Mouse (Mus musculus) forebrain, embryonic 10.5 days (tissue): ENCODE data around the gene Amer3. TPM values are rescaled to one million over a fixed set of nuclear protein-coding genes. Genes with fewer than 3 reads are reported as not detected.
"Not testable (repeated sequence)": the region's sequence is repeated elsewhere in the genome, so short reads cannot be mapped to it uniquely, and the experiment has no call there.

Experiments used
- DNase-seq: peaks from one replicate; pipeline ENCODE4 v3.0.0-alpha.2; 2017; ENCODE audit warnings: low spot score; ENCODE audit errors: extremely low spot score
- H3K27ac ChIP-seq: fragments of 300-500 bp; sonication (generic); 2 replicates; pipeline ENCODE4 v1.5.1; 2016; ENCODE audit warnings: mild to moderate bottlenecking
- H3K27me3 ChIP-seq: fragments of 300-500 bp; sonication (generic); 2 replicates; pipeline ENCODE4 v1.6.1; 2016; ENCODE audit warnings: mild to moderate bottlenecking; ENCODE audit not compliant: poor library complexity, severe bottlenecking
- H3K36me3 ChIP-seq: fragments of 300-500 bp; sonication (generic); replicated peaks from 2 replicates; pipeline ENCODE4 v1.6.1; 2016; ENCODE audit warnings: mild to moderate bottlenecking, moderate library complexity
- H3K4me1 ChIP-seq: fragments of 300-500 bp; sonication (generic); 2 replicates; pipeline ENCODE4 v1.6.1; 2016
- H3K4me3 ChIP-seq: fragments of 300-500 bp; sonication (generic); 2 replicates; pipeline ENCODE4 v1.5.1; 2016; ENCODE audit warnings: mild to moderate bottlenecking, moderate library complexity
- H3K9me3 ChIP-seq: fragments of 300-500 bp; sonication (generic); 2 replicates; pipeline ENCODE4 v1.6.1; 2016; ENCODE audit warnings: mild to moderate bottlenecking, moderate library complexity
- WGBS: fragments of 180-500 bp; shearing (Covaris S2); methylation state at CpG from one replicate; pipeline ENCODE4 v1.1.7; 2016; 5-methylcytosine and 5-hydroxymethylcytosine counted together
- polyA plus RNA-seq: library from polyadenylated mRNA; unstranded; fragments of >200 nt; fragmentation: Nextera tagmentation; extraction: Ambion mirVana; gene quantifications from 2 replicates; pipeline ENCODE4 v1.2.1, GENCODE M21; 2016

Gene Amer3
- polyA plus RNA-seq, 1 experiment from 2014 or later: 0.71 TPM

GRCm38 (mm10) chr1:34571431-34571830 lies 8.0 kb upstream of the Amer3 start:
- no peaks in the 10 kb centered on the region for H3K9me3 ChIP-seq
- no peaks in the 10 kb centered on the region for H3K4me1 ChIP-seq
- no peak overlapping the region for H3K27ac ChIP-seq
- no peak for DNase-seq
- no peaks in the 10 kb centered on the region for H3K27me3 ChIP-seq
- WGBS: 75% methylated on average over 6 of the region's 6 CpGs
- no peaks in the 10 kb centered on the region for H3K36me3 ChIP-seq
- H3K4me3 ChIP-seq: no peak overlapping the region

DNA sequence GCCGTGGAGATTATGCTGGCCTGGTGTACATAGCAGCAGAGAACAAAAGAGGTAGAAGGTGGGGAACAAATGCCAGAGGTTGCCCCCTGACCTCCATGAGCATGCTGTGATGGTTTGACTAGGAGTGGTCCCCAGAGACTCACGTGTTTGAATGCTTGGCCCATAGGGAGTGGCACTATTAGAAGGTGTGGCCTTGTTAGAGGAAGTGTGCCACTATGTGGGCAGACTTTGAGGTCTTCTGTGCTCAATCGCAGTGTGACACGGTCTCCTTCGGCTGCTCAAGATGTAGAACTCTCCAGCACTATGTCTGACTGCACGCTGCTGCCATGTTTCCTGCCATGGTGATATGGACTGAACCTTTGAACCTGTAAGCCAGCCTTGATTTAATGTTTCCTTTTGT lies 6.2 kb upstream of the Amer3 start:
- Histone ChIP-seq H3K27ac (no peak overlapping the region), H3K36me3 (no peaks in the 10 kb centered on the region), H3K9me3 (no peaks in the 10 kb centered on the region), H3K4me3 (no peak overlapping the region), H3K27me3 (peaks cover 9% of the 10 kb centered on the region), H3K4me1 (no peaks in the 10 kb centered on the region)
- no peak for DNase-seq
- WGBS: 86% methylated on average over 6 of the region's 6 CpGs

GRCm38 (mm10) chr1:34579782-34580356 lies 412 bp downstream of the Amer3 start:
- no peak for DNase-seq
- 0 out of 2 replicates have a peak overlapping the region, but pooled peaks have one; percentile 17 for H3K27ac ChIP-seq

DNA sequence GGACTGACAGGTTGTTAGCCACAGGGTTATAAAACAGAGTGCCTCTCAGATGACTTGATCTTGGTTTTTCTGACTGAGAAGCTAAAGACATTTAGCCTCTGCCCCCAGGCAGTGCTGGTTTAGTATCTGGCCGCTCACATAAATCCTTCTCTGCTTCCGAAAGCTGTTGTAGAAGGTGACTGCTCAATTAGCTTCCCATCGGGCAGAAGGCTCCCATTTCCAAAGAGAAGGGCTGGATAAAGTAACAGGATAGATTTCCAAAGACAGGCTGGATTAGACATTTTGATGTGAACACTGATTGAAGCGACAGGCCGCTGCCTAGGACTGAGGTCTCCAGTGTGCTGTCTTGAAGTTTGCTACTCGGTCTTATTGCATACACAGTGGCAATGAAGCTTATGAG lies 2.8 kb downstream of the Amer3 start:
- H3K27me3 ChIP-seq: peaks cover 43% of the 10 kb centered on the region
- H3K36me3 ChIP-seq: no peaks in the 10 kb centered on the region
- H3K27ac ChIP-seq: no peak overlapping the region
- 72% methylated on average over 6 of the region's 6 CpGs for WGBS
- DNase-seq: no peak
- H3K4me3 ChIP-seq: no peak overlapping the region
- H3K4me1 ChIP-seq: peaks cover 16% of the 10 kb centered on the region
- no peaks in the 10 kb centered on the region for H3K9me3 ChIP-seq

More at GRCm38 (mm10) chr1:34579782-34580356, 412 bp downstream of the Amer3 start:
- H3K36me3 ChIP-seq: no peaks in the 10 kb centered on the region
- peaks cover 16% of the 10 kb centered on the region for H3K4me1 ChIP-seq
- peak overlapping the region; percentile 59 for H3K4me3 ChIP-seq
- no peaks in the 10 kb centered on the region for H3K9me3 ChIP-seq
- WGBS: 1% methylated on average over 18 of the region's 18 CpGs
- peaks cover 43% of the 10 kb centered on the region for H3K27me3 ChIP-seq

GRCm38 (mm10) chr1:34583821-34584263 lies 4.4 kb downstream of the Amer3 start:
- Histone ChIP-seq H3K36me3 (no peaks in the 10 kb centered on the region), H3K27me3 (peaks cover 28% of the 10 kb centered on the region), H3K27ac (no peak overlapping the region), H3K9me3 (no peaks in the 10 kb centered on the region), H3K4me1 (peaks cover 14% of the 10 kb centered on the region), H3K4me3 (no peak overlapping the region)
- DNase-seq: no peak
- 10% methylated on average over 4 of the region's 4 CpGs for WGBS

DNA sequence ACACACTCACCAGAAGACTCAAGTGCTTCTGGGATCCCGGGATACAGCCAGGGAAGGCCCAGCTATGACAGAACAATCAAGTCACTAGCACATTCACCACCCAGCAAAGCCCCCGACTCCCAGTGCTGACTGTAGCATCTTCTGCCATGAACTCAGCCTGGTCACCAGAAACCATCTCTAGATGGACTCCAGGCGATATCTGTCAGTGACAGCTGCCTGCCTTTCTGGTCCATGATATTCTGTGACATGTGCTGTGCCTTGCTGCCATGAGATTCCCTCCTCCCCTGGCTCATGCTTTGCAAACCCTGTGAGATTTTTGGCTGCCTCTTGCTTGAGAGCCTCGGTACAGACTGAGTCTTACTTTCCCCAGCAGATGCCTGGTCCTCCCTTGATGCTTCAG lies 5.3 kb downstream of the Amer3 start:
- Histone ChIP-seq H3K27ac (no peak overlapping the region), H3K4me1 (peaks cover 5% of the 10 kb centered on the region), H3K9me3 (no peaks in the 10 kb centered on the region), H3K36me3 (no peaks in the 10 kb centered on the region), H3K27me3 (peaks cover 19% of the 10 kb centered on the region), H3K4me3 (no peak overlapping the region)
- WGBS: 78% methylated on average over 4 of the region's 4 CpGs
- DNase-seq: no peak

- H3K27ac ChIP-seq: no peak overlapping the region
- WGBS: 89% methylated on average over 22 of the region's 22 CpGs
- no peaks in the 10 kb centered on the region for H3K9me3 ChIP-seq
- no peak overlapping the region for H3K4me3 ChIP-seq
- no peak for DNase-seq
- H3K36me3 ChIP-seq: no peaks in the 10 kb centered on the region
- H3K4me1 ChIP-seq: no peaks in the 10 kb centered on the region
- H3K27me3 ChIP-seq: no peaks in the 10 kb centered on the region
These were observed 8.0 kb downstream of the Amer3 start for GRCm38 (mm10) chr1:34587298-34588096.

GRCm38 (mm10) chr1:34600000-34600399 lies 20.5 kb downstream of the Amer3 start:
- Histone ChIP-seq H3K27me3 (no peaks in the 10 kb centered on the region), H3K9me3 (no peaks in the 10 kb centered on the region; the same call in 1 of the 2 replicates), H3K4me3 (no peak overlapping the region), H3K36me3 (no peaks in the 10 kb centered on the region), H3K27ac (no peak overlapping the region), H3K4me1 (no peaks in the 10 kb centered on the region)
- no peak for DNase-seq
- WGBS: 78% methylated on average over 15 of the region's 15 CpGs

GRCm38 (mm10) chr1:34601323-34602047 lies 22.0 kb downstream of the Amer3 start:
- Histone ChIP-seq H3K4me3 (no peak overlapping the region), H3K36me3 (no peaks in the 10 kb centered on the region)

DNA sequence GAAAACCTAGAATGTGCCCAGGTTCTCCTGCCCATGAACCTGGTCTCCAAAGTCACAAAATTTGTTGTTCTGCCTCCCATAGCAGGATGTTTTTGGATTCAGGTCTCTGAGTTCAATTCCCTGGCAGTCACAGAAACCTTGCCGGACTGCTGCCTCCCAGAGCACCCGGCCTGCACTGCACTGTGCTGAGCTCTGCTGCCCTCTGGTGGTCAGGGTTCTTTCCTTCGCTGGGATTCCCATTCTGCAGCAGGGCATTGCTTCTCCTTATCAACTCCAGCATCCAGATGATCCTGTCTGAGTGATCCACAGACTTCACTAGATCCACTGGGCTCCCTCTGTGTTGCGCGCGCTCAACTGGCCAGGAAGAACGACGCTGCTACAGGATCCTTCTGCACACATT lies 22.9 kb downstream of the Amer3 start:
- H3K36me3 ChIP-seq: no peaks in the 10 kb centered on the region
- no peak overlapping the region for H3K27ac ChIP-seq
- H3K27me3 ChIP-seq: no peaks in the 10 kb centered on the region
- H3K9me3 ChIP-seq: peaks cover 3% of the 10 kb centered on the region; the same call in 1 of the 2 replicates
- 16% methylated on average over 8 of the region's 8 CpGs for WGBS
- no peak overlapping the region for H3K4me3 ChIP-seq
- H3K4me1 ChIP-seq: no peaks in the 10 kb centered on the region
- DNase-seq: peak; percentile 77

More at GRCm38 (mm10) chr1:34601323-34602047, 22.0 kb downstream of the Amer3 start:
- peaks cover 3% of the 10 kb centered on the region; the same call in 1 of the 2 replicates for H3K9me3 ChIP-seq
- no peaks in the 10 kb centered on the region for H3K4me1 ChIP-seq
- no peak overlapping the region for H3K27ac ChIP-seq
- 82% methylated on average over 3 of the region's 3 CpGs for WGBS
- no peak for DNase-seq
- no peaks in the 10 kb centered on the region for H3K27me3 ChIP-seq

GRCm38 (mm10) chr1:34613801-34614200 lies 34.3 kb downstream of the Amer3 start:
- 89% methylated on average over 2 of the region's 2 CpGs for WGBS
- H3K4me3 ChIP-seq: no peak overlapping the region
- no peak overlapping the region for H3K27ac ChIP-seq
- H3K4me1 ChIP-seq: no peaks in the 10 kb centered on the region
- DNase-seq: no peak
- no peaks in the 10 kb centered on the region for H3K9me3 ChIP-seq
- no peaks in the 10 kb centered on the region for H3K36me3 ChIP-seq
- no peaks in the 10 kb centered on the region for H3K27me3 ChIP-seq

- not testable (repeated sequence) for H3K36me3 ChIP-seq, H3K4me3 ChIP-seq, DNase-seq, H3K27me3 ChIP-seq, H3K9me3 ChIP-seq, H3K4me1 ChIP-seq, H3K27ac ChIP-seq
- WGBS: 92% methylated on average over 13 of the region's 13 CpGs
These were observed 40.7 kb downstream of the Amer3 start for GRCm38 (mm10) chr1:34620116-34620515.

- H3K36me3 ChIP-seq, H3K9me3 ChIP-seq, H3K4me1 ChIP-seq, H3K4me3 ChIP-seq, DNase-seq, H3K27ac ChIP-seq, H3K27me3 ChIP-seq: not testable (repeated sequence)
- WGBS: 91% methylated on average over 5 of the region's 5 CpGs
These were observed 41.3 kb downstream of the Amer3 start for GRCm38 (mm10) chr1:34620761-34621160.
